Mouse (Mus musculus) T-cell, adult 2 months (primary cell): ENCODE results near the gene Eps15.

Source experiments
- DNase-seq: peaks from one replicate; pipeline ENCODE4 v3.0.0; 2022; ENCODE audit warnings: low spot score

Eps15 gene

GRCm38 (mm10) chr4:109279689-109280458 is at the start of gene Eps15:
TSS of gene Eps15 (plus strand) at chr4:109280268.
- peak; percentile 89 for DNase-seq

- DNase-seq: no peak
Measured at GRCm38 (mm10) chr4:109234185-109234584, 45.9 kb upstream of the Eps15 start, which contains the start of gene Calr4. TSS of gene Calr4 (plus strand) at chr4:109234485.

GRCm38 (mm10) chr4:109234806-109235350 is 45.2 kb upstream of the Eps15 start:
- DNase-seq: no peak

- DNase-seq: no peak
Measured at GRCm38 (mm10) chr4:109236186-109236879, 43.7 kb upstream of the Eps15 start.

- DNase-seq: no peak
Measured at GRCm38 (mm10) chr4:109238428-109239268, 41.4 kb upstream of the Eps15 start.

GRCm38 (mm10) chr4:109241221-109241620 is 38.8 kb upstream of the Eps15 start:
- no peak for DNase-seq

GRCm38 (mm10) chr4:109241934-109242333 is 38.1 kb upstream of the Eps15 start:
- DNase-seq: no peak

GRCm38 (mm10) chr4:109244506-109244905 is 35.6 kb upstream of the Eps15 start:
- no peak for DNase-seq

- no peak for DNase-seq
Measured at GRCm38 (mm10) chr4:109245016-109245620, 35.0 kb upstream of the Eps15 start.

- peak; percentile 52 for DNase-seq
Measured at GRCm38 (mm10) chr4:109251605-109252004, 28.5 kb upstream of the Eps15 start.

- DNase-seq: no peak
Measured at GRCm38 (mm10) chr4:109252199-109252598, 27.9 kb upstream of the Eps15 start.

GRCm38 (mm10) chr4:109253664-109254151 is 26.4 kb upstream of the Eps15 start:
- no peak for DNase-seq

GRCm38 (mm10) chr4:109254511-109254910 is 25.6 kb upstream of the Eps15 start:
- DNase-seq: no peak

- no peak for DNase-seq
Measured at GRCm38 (mm10) chr4:109255321-109255720, 24.7 kb upstream of the Eps15 start.

GRCm38 (mm10) chr4:109255727-109256417 is 24.2 kb upstream of the Eps15 start:
- no peak for DNase-seq

GRCm38 (mm10) chr4:109256791-109257190 is 23.3 kb upstream of the Eps15 start:
- DNase-seq: no peak

- DNase-seq: no peak
Measured at GRCm38 (mm10) chr4:109257639-109258038, 22.4 kb upstream of the Eps15 start.

GRCm38 (mm10) chr4:109262068-109262467 is 18.0 kb upstream of the Eps15 start:
- DNase-seq: no peak

- no peak for DNase-seq
Measured at GRCm38 (mm10) chr4:109266056-109266455, 14.0 kb upstream of the Eps15 start.

- DNase-seq: no peak
Measured at GRCm38 (mm10) chr4:109266744-109267143, 13.3 kb upstream of the Eps15 start.

GRCm38 (mm10) chr4:109267452-109267851 is 12.6 kb upstream of the Eps15 start:
- no peak for DNase-seq
